Mouse (Mus musculus) brain, embryonic 14.5 days (tissue): ENCODE data around the gene Eif2s2.

Experiments used
- CTCF ChIP-seq: fragments of 200-500 bp; IDR thresholded peaks from 2 replicates; pipeline ENCODE4 v1.5.1; 2012; ENCODE audit warnings: inconsistent platforms, mild to moderate bottlenecking, moderate library complexity, borderline replicate concordance; ENCODE audit not compliant: insufficient read depth, insufficient read length; ENCODE audit errors: extremely low read depth
- POLR2A ChIP-seq: fragments of 200-500 bp; IDR thresholded peaks from 2 replicates; pipeline ENCODE4 v1.6.1; 2012; ENCODE audit warnings: mild to moderate bottlenecking, inconsistent platforms, borderline replicate concordance; ENCODE audit not compliant: poor library complexity, insufficient read depth, insufficient read length, severe bottlenecking; ENCODE audit errors: extremely low read depth

- TF ChIP-seq POLR2A: no peak
- TF ChIP-seq CTCF: no peak
Measured at GRCm38 (mm10) chr2:154868106-154868505, 24.6 kb downstream of the Eif2s2 start.
